Comparison of ENCODE assay signal across 7 mouse cellular contexts in genomic region chr10:95557337-95557828, GRCm38 (mm10). TPM values are rescaled to one million over a fixed set of nuclear protein-coding genes. Genes with fewer than 3 reads are reported as not detected.
DNase-seq lines count a peak whose midpoint lies in the region; ATAC-seq and TF ChIP-seq lines count a peak whose summit lies in the region.

No protein-coding gene starts in this region.

- H3K9me3 ChIP-seq in MEL (replicated peaks; ENCODE audit: insufficient read depth, low read length): no peaks in the 10 kb centered on the region
- H3K9me3 ChIP-seq in embryonic facial prominence, embryonic 14.5 days (ENCODE audit: control insufficient read depth, low read length): no peaks in the 10 kb centered on the region

- 91% methylated on average over 5 of the region's 5 CpGs for WGBS in embryonic facial prominence, embryonic 14.5 days

- H3K79me2 ChIP-seq in MEL (ENCODE audit: control insufficient read depth, insufficient read depth, low read length, poor library complexity): peaks cover 19% of the 10 kb centered on the region

- no peaks in the 10 kb centered on the region for H3K27me3 ChIP-seq in MEL (ENCODE audit: control insufficient read depth in 1 of 2, insufficient read depth in 2 of 2, low read length in 2 of 2)
- no peaks in the 10 kb centered on the region for H3K27me3 ChIP-seq in embryonic facial prominence, embryonic 14.5 days (replicated peaks; ENCODE audit: control insufficient read depth, insufficient read depth, low read length)

- TF ChIP-seq EP300 in MEL (IDR thresholded peaks at IDR 0.05; ENCODE audit: low read depth in 1 of 2, low read length in 2 of 2): no peak

- no peak overlapping the region for H3K9ac ChIP-seq in MEL (ENCODE audit: control insufficient read depth, low read depth, low read length, poor library complexity, severe bottlenecking)
- no peak overlapping the region for H3K9ac ChIP-seq in embryonic facial prominence, embryonic 14.5 days (ENCODE audit: low read depth, low read length)

- no peak overlapping the region for H3K4me2 ChIP-seq in embryonic facial prominence, embryonic 14.5 days (ENCODE audit: low read depth, low read length)

- peak; percentile 68 for TF ChIP-seq RAD21 in MEL (IDR thresholded peaks at IDR 0.05; ENCODE audit: low read depth, low read length)

- DNase-seq in left cerebral cortex, adult 2 months (ENCODE audit: extremely low spot score in 1 of 2, low spot score in 2 of 2): no peak
- no peak for DNase-seq in left cerebral cortex, postnatal 36 days (ENCODE audit: low spot score in 2 of 2)
- peak; percentile 54 for DNase-seq in MEL (ENCODE audit: low read depth, low spot score)
- DNase-seq in embryonic facial prominence, embryonic 14.5 days (ENCODE audit: low spot score): peak; percentile 52
- DNase-seq in retina, postnatal 1 day: peak; percentile 50
- DNase-seq in ovary, postnatal 10 days (ENCODE audit: low spot score): no peak
- DNase-seq in urinary bladder, adult 2 months (ENCODE audit: low spot score): no peak

- TF ChIP-seq POLR2A in MEL (IDR thresholded peaks at IDR 0.05; ENCODE audit: control insufficient read depth in 1 of 2, insufficient read depth in 1 of 2, low read depth in 1 of 2, low read length in 2 of 2, poor library complexity in 1 of 2): no peak

- peaks cover 0 to 3% of the 10 kb centered on the region in 2 experiments; a peak in 1 of 4 replicates for H3K4me1 ChIP-seq in MEL (ENCODE audit: control insufficient read depth in 1 of 2, insufficient read depth in 2 of 2, low read length in 2 of 2)
- peaks cover 6% of the 10 kb centered on the region for H3K4me1 ChIP-seq in embryonic facial prominence, embryonic 14.5 days (ENCODE audit: control insufficient read depth, insufficient read depth, low read length)

- no peak for ATAC-seq in embryonic facial prominence, embryonic 14.5 days (ENCODE audit: low read depth)

- TF ChIP-seq CTCF in left cerebral cortex, adult 2 months (IDR thresholded peaks at IDR 0.05): peak; percentile 75
- peak; percentile 63 to 76 (median 73) for TF ChIP-seq CTCF in MEL (IDR thresholded peaks at IDR 0.05 in 2 of 3, conservative IDR thresholded peaks at IDR 0.05 in 1 of 3; ENCODE audit: control insufficient read depth in 1 of 3, insufficient read depth in 1 of 3, low read depth in 2 of 3, low read length in 3 of 3, poor library complexity in 1 of 3, severe bottlenecking in 1 of 3)

- H3K4me3 ChIP-seq in left cerebral cortex, adult 2 months: no peak overlapping the region
- H3K4me3 ChIP-seq in MEL (ENCODE audit: control insufficient read depth in 1 of 2, insufficient read depth in 1 of 2, low read depth in 2 of 2, low read length in 2 of 2): no peak overlapping the region
- no peak overlapping the region for H3K4me3 ChIP-seq in embryonic facial prominence, embryonic 14.5 days (ENCODE audit: low read depth, low read length)

- no peak overlapping the region for H3K27ac ChIP-seq in left cerebral cortex, adult 2 months
- no peak overlapping the region for H3K27ac ChIP-seq in MEL (ENCODE audit: control insufficient read depth, low read depth, low read length)
- H3K27ac ChIP-seq in embryonic facial prominence, embryonic 14.5 days (replicated peaks; ENCODE audit: low read depth, low read length): no peak overlapping the region

- peaks cover 0 to 4% of the 10 kb centered on the region in 2 experiments; a peak in 2 of 4 replicates for H3K36me3 ChIP-seq in MEL (ENCODE audit: control insufficient read depth in 1 of 2, insufficient read depth in 2 of 2, low read length in 2 of 2)
- H3K36me3 ChIP-seq in embryonic facial prominence, embryonic 14.5 days (ENCODE audit: control insufficient read depth, insufficient read depth, low read length): peaks cover 4% of the 10 kb centered on the region; the same call in 1 of the 2 replicates

- intact Hi-C loops in left cerebral cortex, adult 2 months (cut with DNase I): loop anchor here (5.0 kb wide), 1 partner anchor 125 kb away; no protein-coding TSS in a partner anchor
- intact Hi-C loops in left cerebral cortex, postnatal 36 days (cut with DNase I): no loop called here

TF ChIP-seq in MEL, 35 proteins besides CTCF, POLR2A, EP300 and RAD21:
- TF ChIP-seq ZC3H11A (IDR thresholded peaks at IDR 0.05; ENCODE audit: low read depth, low read length) (peak; percentile 50; the same call in 1 of the 2 replicates), RCOR1 (IDR thresholded peaks at IDR 0.05; ENCODE audit: low read depth, low read length) (no peak), HCFC1 (IDR thresholded peaks at IDR 0.05; ENCODE audit: low read depth, low read length) (no peak), MYC (IDR thresholded peaks at IDR 0.05; ENCODE audit: low read depth, low read length) (peak; percentile 67; the same call in 1 of the 2 replicates), SMC3 (IDR thresholded peaks at IDR 0.05; ENCODE audit: low read depth, low read length) (peak; percentile 81), ETS1 (IDR thresholded peaks at IDR 0.05; ENCODE audit: low read depth, low read length) (no peak)

RNA-seq across cellular contexts. Expression of gene Nudt4, which starts 6.6 kb away (rescaled TPM):
- 100 to 1,000 TPM; 140 to 147 TPM for total RNA-seq in left cerebral cortex, adult 2 months (2021)
- total RNA-seq in left cerebral cortex, postnatal 36 days (2021): 100 to 1,000 TPM; 133 to 170 TPM
- 21.1 and 26.6 TPM in 2 replicates for total RNA-seq in MEL (2012; rRNA removed)
- polyA plus RNA-seq in MEL (2012; ENCODE audit: insufficient read depth in 1 of 2, insufficient read length in 2 of 2, low read depth in 1 of 2, low replicate concordance in 2 of 2, missing spikeins in 1 of 2): 10 to 100 TPM in 1 of 2 experiments, not detected in 1; 35.7 TPM
- polyA plus RNA-seq in embryonic facial prominence, embryonic 14.5 days (2014; fragmentation: Nextera tagmentation; extraction: Ambion mirVana): 106 and 107 TPM in 2 replicates
- 60.3 and 63.6 TPM in 2 replicates for polyA plus RNA-seq in urinary bladder, adult 2 months (2012; rRNA removed)

RNA-seq across cellular contexts. Expression of gene Ube2n, which starts 42.4 kb away (rescaled TPM):
- 100 to 1,000 TPM; 196 to 198 TPM for total RNA-seq in left cerebral cortex, adult 2 months (2021)
- 100 to 1,000 TPM; 191 to 196 TPM for total RNA-seq in left cerebral cortex, postnatal 36 days (2021)
- total RNA-seq in MEL (2012; rRNA removed): 80.6 and 105 TPM in 2 replicates
- 100 to 1,000 TPM; 212 to 571 TPM for polyA plus RNA-seq in MEL (2012; ENCODE audit: insufficient read depth in 1 of 2, insufficient read length in 2 of 2, low read depth in 1 of 2, low replicate concordance in 2 of 2, missing spikeins in 1 of 2)
- 282 and 286 TPM in 2 replicates for polyA plus RNA-seq in embryonic facial prominence, embryonic 14.5 days (2014; fragmentation: Nextera tagmentation; extraction: Ambion mirVana)
- polyA plus RNA-seq in urinary bladder, adult 2 months (2012; rRNA removed): 152 and 171 TPM in 2 replicates

RNA-seq across cellular contexts. Expression of gene Mrpl42, which starts 55.6 kb away (rescaled TPM):
- total RNA-seq in left cerebral cortex, adult 2 months (2021): 10 to 100 TPM; 69.0 to 71.2 TPM
- total RNA-seq in left cerebral cortex, postnatal 36 days (2021): 10 to 100 TPM; 68.7 to 80.4 TPM
- total RNA-seq in MEL (2012; rRNA removed): 187 and 212 TPM in 2 replicates
- polyA plus RNA-seq in MEL (2012; ENCODE audit: insufficient read depth in 1 of 2, insufficient read length in 2 of 2, low read depth in 1 of 2, low replicate concordance in 2 of 2, missing spikeins in 1 of 2): 1,000 to 10,000 TPM in 1 of 2 experiments, 100 to 1,000 TPM in 1; 298 to 1,026 TPM
- polyA plus RNA-seq in embryonic facial prominence, embryonic 14.5 days (2014; fragmentation: Nextera tagmentation; extraction: Ambion mirVana): 301 and 321 TPM in 2 replicates
- 178 and 179 TPM in 2 replicates for polyA plus RNA-seq in urinary bladder, adult 2 months (2012; rRNA removed)

Comparison
In these comparisons a context has a peak if more than half of its experiments do, and no peak if none do; other contexts are left out.
1. DNase-seq: peak in MEL (single experiment), embryonic facial prominence, embryonic 14.5 days (single experiment) and retina, postnatal 1 day (single experiment); none in left cerebral cortex, adult 2 months (0 of 2), left cerebral cortex, postnatal 36 days (0 of 2), ovary, postnatal 10 days (single experiment) and urinary bladder, adult 2 months (single experiment).